Mouse (Mus musculus) gastrocnemius, adult 2 months (tissue): ENCODE data around the gene Tax1bp1. TPM values are rescaled to one million over a fixed set of nuclear protein-coding genes. Genes with fewer than 3 reads are reported as not detected.

Experiments used
- DNase-seq: peaks from one replicate; pipeline ENCODE4 v3.0.0; 2022
- H3K27ac ChIP-seq: fragments of 200-600 bp; 2 replicates; pipeline ENCODE4 v1.8.1; 2022; ENCODE audit warnings: mild to moderate bottlenecking
- H3K4me3 ChIP-seq: fragments of 200-600 bp; 2 replicates; pipeline ENCODE4 v1.8.1; 2022; ENCODE audit warnings: mild to moderate bottlenecking, moderate library complexity
- CTCF ChIP-seq: fragments of 200-600 bp; IDR thresholded peaks from 2 replicates; pipeline ENCODE4 v1.8.1; 2022; ENCODE audit warnings: antibody characterized with exemption, mild to moderate bottlenecking, moderate library complexity
- intact Hi-C: fragments of 180-260 bp; cut with DNase I; formaldehyde crosslinking; loops from one replicate; pipeline ENCODE4 v1.15.1; 2025
- total RNA-seq, 2 experiments: library from RNA; stranded (reverse); gene quantifications; 2 replicates each; pipeline ENCODE4 v1.2.3; 2021

The Tax1bp1 gene
- total RNA-seq, 2 experiments from 2014 or later: 67.5 to 73.4 TPM

GRCm38 (mm10) chr6:52717493-52718192, 4.1 kb downstream of the Tax1bp1 start:
- no peak for DNase-seq
- Histone ChIP-seq H3K4me3 (no peak overlapping the region), H3K27ac (peak overlapping the region; percentile 16)
- intact Hi-C loops: loop anchor here (10.0 kb wide), 1 partner anchor 133 kb away; no protein-coding TSS in a partner anchor
- TF ChIP-seq CTCF: no peak

GRCm38 (mm10) chr6:52724805-52725439, 11.4 kb downstream of the Tax1bp1 start:
- peak overlapping the region; percentile 23; the same call in 1 of the 2 replicates for H3K4me3 ChIP-seq
- DNase-seq: peak; percentile 39
- no peak; the same call in 1 of the 2 replicates for TF ChIP-seq CTCF
- H3K27ac ChIP-seq: peak overlapping the region; percentile 57; the same call in 1 of the 2 replicates
- intact Hi-C loops: loop anchor here (2.0 to 10.0 kb wide), 6 partner anchors 37 to 466 kb away; no protein-coding TSS in a partner anchor

GRCm38 (mm10) chr6:52730338-52730737, 16.8 kb downstream of the Tax1bp1 start:
- DNase-seq: no peak
- H3K4me3 ChIP-seq: no peak overlapping the region
- H3K27ac ChIP-seq: no peak overlapping the region
- intact Hi-C loops: no loop called here
- TF ChIP-seq CTCF: no peak

GRCm38 (mm10) chr6:52734630-52735029, 21.1 kb downstream of the Tax1bp1 start:
- no peak for TF ChIP-seq CTCF
- intact Hi-C loops: no loop called here
- no peak overlapping the region for H3K27ac ChIP-seq
- no peak for DNase-seq
- no peak overlapping the region for H3K4me3 ChIP-seq

GRCm38 (mm10) chr6:52752832-52753231, 39.3 kb downstream of the Tax1bp1 start:
- no peak overlapping the region for H3K27ac ChIP-seq
- intact Hi-C loops: no loop called here
- no peak for DNase-seq
- TF ChIP-seq CTCF: no peak
- H3K4me3 ChIP-seq: no peak overlapping the region

GRCm38 (mm10) chr6:52765206-52765605, 51.7 kb downstream of the Tax1bp1 start:
- intact Hi-C loops: no loop called here
- TF ChIP-seq CTCF: no peak
- H3K4me3 ChIP-seq: no peak overlapping the region
- no peak for DNase-seq
- H3K27ac ChIP-seq: no peak overlapping the region

GRCm38 (mm10) chr6:52770789-52771188, 57.3 kb downstream of the Tax1bp1 start:
- DNase-seq: no peak
- no peak for TF ChIP-seq CTCF
- intact Hi-C loops: no loop called here
- H3K4me3 ChIP-seq: no peak overlapping the region
- H3K27ac ChIP-seq: no peak overlapping the region

GRCm38 (mm10) chr6:52773132-52773531, 59.6 kb downstream of the Tax1bp1 start:
- intact Hi-C loops: no loop called here
- no peak for DNase-seq
- no peak for TF ChIP-seq CTCF

GRCm38 (mm10) chr6:52775350-52775749, 61.8 kb downstream of the Tax1bp1 start:
- no peak for TF ChIP-seq CTCF
- no peak overlapping the region for H3K27ac ChIP-seq
- no peak overlapping the region for H3K4me3 ChIP-seq
- intact Hi-C loops: no loop called here
- DNase-seq: no peak

More at GRCm38 (mm10) chr6:52773132-52773531, 59.6 kb downstream of the Tax1bp1 start:
- no peak overlapping the region for H3K27ac ChIP-seq
- H3K4me3 ChIP-seq: no peak overlapping the region

- TF ChIP-seq CTCF: no peak
- no peak for DNase-seq
- Histone ChIP-seq H3K27ac (no peak overlapping the region), H3K4me3 (no peak overlapping the region)
- intact Hi-C loops: no loop called here
Observed at GRCm38 (mm10) chr6:52775956-52776355, 62.4 kb downstream of the Tax1bp1 start.

GRCm38 (mm10) chr6:52777034-52777433, 63.5 kb downstream of the Tax1bp1 start:
- no peak overlapping the region for H3K4me3 ChIP-seq
- intact Hi-C loops: no loop called here
- no peak for TF ChIP-seq CTCF
- DNase-seq: no peak
- H3K27ac ChIP-seq: no peak overlapping the region

GRCm38 (mm10) chr6:52778523-52778922, 65.0 kb downstream of the Tax1bp1 start:
- TF ChIP-seq CTCF: no peak
- DNase-seq: no peak
- Histone ChIP-seq H3K4me3 (no peak overlapping the region), H3K27ac (no peak overlapping the region)
- intact Hi-C loops: no loop called here

GRCm38 (mm10) chr6:52779546-52779945, 66.0 kb downstream of the Tax1bp1 start:
- intact Hi-C loops: no loop called here
- no peak for TF ChIP-seq CTCF
- no peak overlapping the region for H3K4me3 ChIP-seq
- no peak overlapping the region for H3K27ac ChIP-seq
- no peak for DNase-seq
